Mouse (Mus musculus) heart, adult 10 weeks (tissue): ENCODE measurements around the gene Hectd1. TPM values are rescaled to one million over a fixed set of nuclear protein-coding genes. Genes with fewer than 3 reads are reported as not detected.

Experiments used
- polyA plus RNA-seq: library from polyadenylated mRNA; stranded (reverse); fragments of 350-450 nt; fragmentation: Illumina TruSeq; extraction: RNeasy Lipid Tissue Mini Kit (QIAGEN cat#74804); gene quantifications from one replicate; pipeline ENCODE4 v1.2.3, GENCODE M21; 2014; ENCODE audit warnings: low read depth, low replicate concordance

Gene Hectd1
- polyA plus RNA-seq, result 50.2 TPM

DNA sequence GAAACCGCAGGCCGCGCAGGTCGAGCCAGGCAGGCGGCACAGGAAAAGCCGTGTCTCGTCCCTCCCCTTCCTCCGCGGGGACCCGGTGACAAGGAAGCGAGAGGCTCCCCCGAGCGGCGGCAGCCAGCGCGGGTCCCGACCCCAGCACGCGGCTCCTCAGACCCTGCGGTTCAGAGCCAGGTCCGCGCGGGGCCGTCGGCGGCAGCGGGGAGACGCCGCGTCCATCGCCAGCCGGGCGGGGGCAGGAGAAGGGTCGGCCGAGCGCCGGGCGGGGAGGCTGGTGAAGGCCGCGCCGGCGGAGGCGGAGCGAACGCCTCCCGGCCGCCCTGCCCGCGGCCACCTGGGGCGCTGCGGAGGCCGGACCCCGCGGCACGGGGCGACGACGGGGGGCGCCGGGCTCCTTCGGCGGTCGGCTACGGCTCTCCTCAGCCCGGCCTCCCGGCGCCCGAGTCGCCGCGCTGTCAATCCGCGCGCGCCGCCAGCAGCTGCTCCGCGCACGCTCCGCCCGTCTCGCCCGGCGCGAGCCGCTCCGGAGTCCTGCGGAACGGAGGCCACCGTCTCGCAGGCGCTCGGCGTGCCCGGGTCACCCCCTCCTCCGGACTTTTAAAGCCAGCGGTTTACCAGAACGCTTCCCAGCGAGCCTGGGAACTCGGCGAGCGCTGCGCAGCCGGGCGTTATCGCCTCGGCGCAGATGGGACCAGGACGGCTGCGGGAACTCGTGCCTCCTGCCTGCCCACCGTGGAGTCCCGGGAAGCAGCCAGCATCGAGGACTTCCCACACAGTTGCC, at the start of gene Hectd1:
Gene Hectd1 (minus strand): TSS at position 247 of the 787 bp plus-strand sequence.

Other genes with a start within 250 kb of the Hectd1 start
- 0.37 TPM for gene Coch, start 236.2 kb downstream of the Hectd1 start, polyA plus RNA-seq
- gene Ap4s1, start 138.5 kb downstream of the Hectd1 start, polyA plus RNA-seq, result 112 TPM
- gene Strn3, start 137.6 kb downstream of the Hectd1 start, polyA plus RNA-seq, result 84.6 TPM
- gene Heatr5a, start 141.8 kb upstream of the Hectd1 start, polyA plus RNA-seq, result 18.3 TPM
- 5.7 TPM for gene Dtd2, start 177.0 kb upstream of the Hectd1 start, polyA plus RNA-seq
- not detected for gene Gpr33, start 198.5 kb upstream of the Hectd1 start, polyA plus RNA-seq